Mouse (Mus musculus): Measurements from ENCODE around the gene B4galt2.

The B4galt2 gene

DNA sequence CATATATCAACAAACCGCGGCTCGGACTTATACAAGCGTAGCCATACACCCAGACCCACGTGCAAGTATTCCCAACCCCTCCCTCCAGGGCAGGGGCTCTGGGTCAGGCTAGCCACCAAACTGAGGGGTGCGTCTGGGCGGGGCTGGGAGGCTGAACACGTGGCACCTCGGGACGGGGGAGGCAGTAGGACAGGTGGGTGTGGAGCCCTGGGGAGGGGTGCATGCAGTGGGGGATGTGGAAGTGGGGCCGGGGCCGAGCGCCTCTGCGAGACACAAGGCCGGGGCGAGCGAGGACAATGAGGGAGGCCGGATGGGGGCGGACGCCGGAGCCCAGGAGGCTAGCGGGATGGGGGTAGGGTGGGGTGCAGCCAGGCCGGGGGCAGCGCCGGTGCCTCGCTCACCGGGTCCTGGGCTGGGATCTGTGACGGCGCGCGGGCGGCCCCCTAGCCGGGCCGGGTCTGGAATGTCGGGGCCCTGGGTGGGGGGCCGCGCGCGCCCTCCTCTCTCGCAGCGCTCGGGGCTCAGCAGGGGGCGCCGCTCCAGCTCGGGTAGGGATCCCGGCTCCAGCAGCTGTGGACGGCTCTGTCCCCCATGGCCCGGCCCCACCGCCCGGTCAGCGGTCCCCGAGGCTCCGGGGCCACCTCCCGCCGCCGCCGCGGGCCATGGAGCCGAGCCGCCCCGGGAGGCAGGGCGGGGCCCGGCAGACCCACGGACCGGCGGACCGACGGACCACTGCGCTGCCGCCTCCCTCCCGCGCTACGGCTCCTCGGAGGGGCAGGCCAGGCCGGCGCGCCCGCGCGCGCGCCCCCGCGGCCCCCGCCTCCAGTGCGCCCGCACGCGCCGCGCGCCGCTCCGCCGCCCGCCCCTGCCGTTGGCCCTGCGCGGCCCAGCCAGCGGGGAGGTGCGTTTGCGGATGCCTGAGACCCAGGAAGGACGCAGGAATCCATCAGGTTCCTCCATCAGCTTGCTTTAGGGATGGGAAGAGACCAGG lies at the start of gene B4galt2:
Gene B4galt2 (minus strand): TSS at position 787 of the 991 bp plus-strand sequence.
- DNase-seq (ENCODE audit: low spot score): no peak

GRCm38 (mm10) chr4:117929391-117929881 lies 46.1 kb upstream of the B4galt2 start, which contains the start of gene Artn:
TSS of gene Artn (minus strand) at chr4:117929763.
- DNase-seq (ENCODE audit: low spot score): no peak

DNA sequence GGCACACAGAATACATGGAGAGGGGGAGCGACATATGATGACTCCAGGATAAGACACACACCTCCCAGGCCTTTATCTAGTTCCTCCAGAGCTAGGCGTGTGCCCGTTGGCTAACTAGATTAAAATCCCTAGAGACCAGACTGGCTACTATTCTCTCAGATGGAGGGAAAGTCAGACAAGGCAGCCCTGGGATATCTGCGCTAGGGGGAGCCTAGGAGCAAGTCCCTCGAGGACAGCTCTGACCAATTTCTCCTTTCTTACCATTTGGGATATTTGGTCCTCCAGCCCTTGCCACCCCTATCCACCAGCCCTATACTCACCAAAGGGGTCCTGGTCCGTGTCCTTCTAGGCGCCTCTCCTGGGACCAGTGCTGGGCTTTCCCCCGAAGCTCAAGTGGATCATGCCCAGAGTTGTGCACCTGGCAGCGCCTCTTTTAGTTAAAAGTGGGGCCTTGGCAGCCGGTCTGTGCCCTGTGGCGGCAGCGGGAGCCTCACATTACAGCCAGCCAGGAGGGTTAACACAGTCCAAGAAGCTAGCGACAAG lies 45.5 kb upstream of the B4galt2 start:
- peak; percentile 42 for DNase-seq (ENCODE audit: low spot score)

DNA sequence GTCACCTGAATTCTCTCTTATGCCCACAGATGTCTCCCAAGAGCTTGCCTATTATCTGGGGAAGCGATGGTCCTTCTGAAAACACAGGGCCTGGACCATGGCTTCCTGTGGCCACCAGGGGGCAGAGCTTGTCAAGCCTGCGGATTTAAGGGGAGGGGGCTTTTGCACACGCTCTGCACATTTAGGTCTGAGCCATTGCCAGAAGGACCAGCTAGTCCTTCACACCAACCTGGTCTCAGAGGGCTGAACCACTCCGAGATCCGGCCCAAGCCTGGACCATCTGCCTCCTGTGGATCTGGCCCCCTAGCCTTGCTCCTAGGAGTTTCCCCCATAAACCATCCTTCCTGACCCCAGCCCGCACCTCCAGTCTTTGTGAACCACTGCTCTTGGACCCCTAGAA lies 44.9 kb upstream of the B4galt2 start:
- DNase-seq (ENCODE audit: low spot score): peak; percentile 22

DNA sequence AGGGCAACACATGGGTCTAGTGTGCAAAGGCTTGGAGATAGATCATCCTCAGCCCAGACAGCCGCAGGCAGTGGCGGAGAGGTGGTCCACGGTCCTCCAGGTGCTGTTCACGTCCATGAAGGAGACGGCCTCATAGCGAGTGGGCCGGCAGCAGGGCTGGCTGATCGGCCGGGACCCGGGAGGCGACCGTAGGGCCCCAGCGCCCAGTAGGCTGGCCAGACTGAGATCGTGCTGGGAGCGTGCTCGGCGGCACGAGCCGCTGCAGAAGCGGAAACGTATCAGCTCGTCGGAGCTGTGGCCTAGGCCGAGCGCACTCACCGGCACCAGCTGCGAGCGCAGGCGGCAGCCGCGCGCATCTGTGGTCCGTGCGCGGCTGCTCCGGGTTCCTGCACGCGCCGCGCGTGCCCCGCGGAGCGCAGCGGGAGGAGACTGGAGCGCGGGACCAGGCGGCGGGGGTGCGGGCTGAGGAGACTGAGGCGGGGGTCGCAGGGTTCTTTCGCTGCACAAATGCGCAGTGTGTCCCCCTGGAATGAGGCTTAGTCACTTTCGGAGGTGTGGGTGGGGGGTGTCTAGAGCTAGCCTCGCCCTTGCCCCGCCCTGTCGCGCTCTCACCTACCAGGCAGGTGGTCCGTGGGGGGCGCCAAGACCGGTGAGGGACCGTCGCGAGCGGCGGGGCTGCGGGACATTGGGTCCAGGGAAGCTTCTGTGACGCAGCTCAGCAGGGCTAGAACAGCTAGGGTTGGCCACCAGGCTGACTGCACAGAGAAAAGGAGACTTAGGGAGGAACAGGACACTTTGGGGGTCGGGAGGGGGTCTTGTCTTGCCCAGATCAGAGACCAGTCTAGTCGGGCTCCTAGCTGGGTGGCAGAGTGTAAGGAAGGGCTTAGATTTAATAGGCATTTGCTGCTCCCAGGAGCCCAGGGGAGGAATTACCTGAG lies 43.5 kb upstream of the B4galt2 start:
- no peak for DNase-seq (ENCODE audit: low spot score)

DNA sequence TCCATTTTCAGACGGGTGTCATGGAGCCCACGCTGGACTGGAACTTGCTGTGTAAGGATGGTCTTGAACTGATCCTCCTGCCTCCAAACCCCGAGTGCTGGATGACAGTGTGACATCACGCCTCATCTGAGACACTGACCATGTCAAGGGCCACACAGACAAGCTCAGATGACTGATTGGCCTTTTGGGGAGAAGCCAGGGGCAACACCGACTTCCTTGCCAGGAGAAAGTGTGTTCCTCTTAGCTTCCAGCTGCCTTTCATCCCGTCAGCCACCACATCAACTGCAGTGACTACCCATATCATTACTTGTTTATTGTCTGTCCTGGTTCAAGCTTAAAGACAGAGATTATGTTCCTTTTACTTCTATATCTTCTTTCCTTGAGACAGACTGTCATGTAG lies 41.6 kb upstream of the B4galt2 start:
- no peak for DNase-seq (ENCODE audit: low spot score)

GRCm38 (mm10) chr4:117923450-117923849 lies 40.2 kb upstream of the B4galt2 start:
- no peak for DNase-seq (ENCODE audit: low spot score)

DNA sequence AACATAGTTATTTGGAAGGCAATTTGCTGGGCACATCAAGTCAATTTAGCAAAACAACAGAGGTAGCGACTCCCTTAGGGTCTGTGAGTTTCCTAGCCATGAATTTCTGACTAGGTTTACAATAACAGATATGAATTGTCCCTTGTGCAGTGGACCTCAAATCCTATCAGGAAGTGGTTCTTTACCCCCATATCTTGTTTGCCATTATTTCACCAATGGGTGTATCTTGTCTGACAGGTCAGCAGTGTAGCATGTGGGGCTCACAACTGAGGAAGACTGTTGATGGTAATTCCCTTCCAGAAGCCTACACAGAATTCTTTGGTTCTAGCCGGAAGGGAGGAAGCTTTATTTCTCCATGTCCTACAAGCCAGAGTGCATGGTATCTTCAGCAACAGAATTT lies 38.1 kb upstream of the B4galt2 start:
- DNase-seq (ENCODE audit: low spot score): no peak

DNA sequence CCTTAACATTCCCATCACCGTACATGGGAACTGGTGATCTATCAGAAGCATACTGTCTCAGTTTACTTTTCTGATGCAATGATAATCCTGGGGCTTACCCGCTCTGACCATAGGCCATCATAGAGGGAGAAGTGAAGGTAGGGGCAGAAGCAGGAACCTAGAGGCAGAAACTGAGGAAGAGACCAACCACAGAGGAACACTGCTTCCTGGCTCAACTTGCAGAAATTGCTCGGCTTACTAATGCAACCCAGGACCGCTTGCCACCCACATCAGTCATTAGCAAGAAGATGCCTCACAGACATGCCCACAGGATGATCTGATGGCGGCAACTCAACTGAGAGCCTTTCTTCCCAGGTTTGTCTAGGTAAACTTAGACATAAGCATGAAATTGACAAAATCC lies 35.5 kb upstream of the B4galt2 start:
- no peak for DNase-seq (ENCODE audit: low spot score)

- no peak for DNase-seq (ENCODE audit: low spot score)
Measured at GRCm38 (mm10) chr4:117918261-117918660, 35.0 kb upstream of the B4galt2 start.

GRCm38 (mm10) chr4:117917847-117918246 lies 34.6 kb upstream of the B4galt2 start:
- no peak for DNase-seq (ENCODE audit: low spot score)

DNA sequence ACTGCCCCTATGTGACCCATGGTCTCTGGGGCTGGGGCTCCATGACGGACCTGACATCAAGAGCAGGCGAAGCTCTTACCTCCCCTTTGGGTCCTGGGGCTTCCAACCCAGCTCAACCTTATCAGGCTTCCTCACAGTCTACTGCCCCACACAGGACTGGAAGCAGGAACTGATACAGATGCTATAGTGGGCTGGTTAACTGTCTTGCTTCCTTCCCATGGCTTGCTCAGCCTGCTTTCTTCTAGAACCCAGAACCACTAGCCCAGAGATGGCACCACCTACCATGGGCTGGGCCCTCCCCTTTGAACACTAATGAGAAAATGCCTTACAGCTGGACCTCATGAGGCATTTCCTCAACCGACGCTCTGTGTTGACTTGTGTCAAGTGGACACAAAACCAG lies 34.1 kb upstream of the B4galt2 start:
- DNase-seq (ENCODE audit: low spot score): no peak

DNA sequence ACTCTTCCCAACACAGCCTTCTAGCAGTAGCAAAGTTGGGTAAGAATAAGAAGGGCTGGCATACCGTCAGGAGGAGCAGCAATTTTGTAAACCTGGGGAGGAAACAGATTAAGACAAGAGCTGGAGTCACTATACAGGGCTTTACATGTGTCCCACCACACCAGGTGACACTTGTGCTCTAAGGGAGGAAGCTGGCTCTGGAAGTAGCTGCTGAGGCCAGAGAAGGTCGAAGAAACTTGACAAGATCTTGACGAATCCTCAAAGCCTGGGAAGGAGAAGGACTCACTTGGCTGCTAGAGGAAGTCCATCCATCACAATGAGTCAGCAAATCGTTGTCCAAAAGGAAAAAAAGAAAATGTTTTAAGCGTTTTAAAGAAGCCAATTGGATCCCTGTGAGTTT lies 33.1 kb upstream of the B4galt2 start:
- no peak for DNase-seq (ENCODE audit: low spot score)

- peak; percentile 7 for DNase-seq (ENCODE audit: low spot score)
Measured at GRCm38 (mm10) chr4:117915489-117916105, 32.3 kb upstream of the B4galt2 start.

- DNase-seq (ENCODE audit: low spot score): peak; percentile 88
Measured at GRCm38 (mm10) chr4:117914591-117915442, 31.5 kb upstream of the B4galt2 start, which contains the start of gene Ipo13. TSS of gene Ipo13 (minus strand) at chr4:117914999.

- no peak for DNase-seq (ENCODE audit: low spot score)
Measured at GRCm38 (mm10) chr4:117914031-117914430, 30.7 kb upstream of the B4galt2 start.

DNA sequence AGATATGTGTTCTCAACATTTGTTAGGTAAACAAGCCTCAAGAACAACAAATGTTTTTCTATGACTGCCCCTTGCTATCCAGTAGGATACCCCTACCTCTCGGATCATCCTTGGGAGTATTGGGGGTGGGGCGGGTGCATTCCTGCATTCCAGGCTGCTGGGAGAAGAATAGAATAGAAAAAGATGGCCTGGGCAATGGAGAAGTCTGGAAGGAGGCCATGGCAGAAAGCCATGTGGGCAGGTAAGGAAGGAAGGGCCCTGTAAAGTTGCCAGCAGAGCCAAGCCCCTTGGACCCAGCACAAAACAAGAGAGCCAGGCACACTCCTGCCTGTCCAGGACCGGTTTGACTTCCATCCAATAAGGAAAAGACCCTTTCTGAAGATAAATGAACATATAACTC lies 30.1 kb upstream of the B4galt2 start:
- DNase-seq (ENCODE audit: low spot score): peak; percentile 16

DNA sequence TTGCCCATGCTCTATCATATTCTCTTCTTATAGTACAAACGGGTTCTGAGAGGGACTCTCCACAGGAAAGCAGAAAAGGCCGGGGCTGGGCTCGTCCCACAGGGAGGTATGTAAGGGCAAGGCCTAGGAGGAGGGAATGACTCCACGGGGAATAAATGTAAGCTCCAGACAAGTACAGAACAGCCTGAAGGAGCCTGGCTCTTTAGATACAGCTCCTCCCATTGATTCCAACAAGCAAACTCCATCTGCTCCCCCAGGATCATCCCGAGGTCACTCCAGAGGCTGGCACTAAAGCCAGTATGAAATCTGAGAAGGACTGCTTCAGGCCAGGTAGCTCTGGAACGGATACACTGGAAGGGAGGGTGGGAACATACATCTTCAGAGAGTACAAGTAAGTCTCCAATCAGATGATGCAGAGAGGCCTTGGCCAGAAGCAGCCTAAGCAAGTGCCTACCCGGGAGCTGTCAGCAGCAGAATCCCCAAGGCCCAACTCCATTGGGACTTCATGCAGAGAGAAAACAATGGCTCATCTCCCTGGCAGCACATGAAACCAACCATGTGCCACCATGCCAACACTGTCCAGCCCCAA lies 29.5 kb upstream of the B4galt2 start:
- peak; percentile 16 for DNase-seq (ENCODE audit: low spot score)

DNA sequence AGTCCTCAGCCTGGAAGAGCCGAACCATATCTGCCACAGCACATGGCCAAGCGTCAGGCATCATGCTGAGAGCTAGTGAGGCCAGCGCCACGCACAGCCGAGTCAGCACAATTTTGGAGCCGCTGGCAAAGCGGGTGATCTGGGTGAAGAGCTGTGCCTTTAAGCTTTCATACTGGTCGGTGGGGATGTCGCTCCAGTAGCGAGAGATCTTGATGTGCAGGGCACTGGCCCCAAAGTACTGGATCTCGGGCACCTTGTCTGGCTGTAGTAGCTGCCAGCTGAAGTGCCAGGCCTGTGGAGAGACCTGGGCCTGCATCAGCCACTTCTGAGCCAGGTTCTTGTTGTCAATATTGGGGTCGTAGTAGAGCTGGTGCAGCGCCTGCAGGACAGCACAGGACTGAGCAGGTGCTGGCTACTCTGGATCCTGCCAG lies 28.9 kb upstream of the B4galt2 start:
- DNase-seq (ENCODE audit: low spot score): no peak

DNA sequence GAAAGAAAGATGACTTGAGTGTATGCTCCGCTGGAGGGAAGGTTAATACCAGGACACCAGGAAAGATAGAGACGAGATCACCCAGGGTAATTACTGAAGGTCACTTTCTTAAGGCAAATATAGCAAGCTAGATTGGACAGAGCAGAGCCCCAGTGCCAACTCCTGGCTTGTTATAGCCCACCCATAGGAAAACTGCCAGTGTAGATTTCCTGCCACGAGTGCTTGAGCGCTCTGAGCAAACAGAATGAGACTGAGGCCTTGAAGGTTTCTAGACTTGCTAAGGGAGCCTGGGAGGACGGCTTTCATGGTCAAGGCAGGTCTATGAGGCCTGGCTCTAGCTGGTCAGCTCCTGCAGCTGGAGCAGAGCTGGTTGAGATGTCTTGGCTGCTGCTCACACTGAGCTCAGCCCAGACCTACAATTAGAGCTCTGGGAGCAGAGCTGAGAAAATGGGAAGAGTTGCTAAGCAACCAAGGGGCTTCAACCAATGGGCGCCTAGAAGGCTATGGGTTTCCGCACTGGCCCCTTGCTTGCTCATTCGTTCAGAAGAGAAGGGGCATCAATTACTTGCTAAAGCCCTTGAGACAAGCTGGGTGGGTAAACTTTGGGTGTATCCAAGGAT lies 25.7 kb upstream of the B4galt2 start:
- no peak for DNase-seq (ENCODE audit: low spot score)

All from adipocyte (in vitro differentiated cells).